Mouse (Mus musculus): ENCODE measurements at regions not wholly inside any gene's neighbourhood (a gene's known extent, or its start where the extent isn't known, plus 50 kb on each side); places are given as distances from the start of the nearest gene placed in this dataset.

GRCm38 (mm10) chr16:55550649-55551312, 253.0 kb upstream of the Zpld1 start:
- H3K4me1 ChIP-seq (ENCODE audit: control insufficient read depth, low read depth, low read length): no peaks in the 10 kb centered on the region
- no peak overlapping the region for H3K4me3 ChIP-seq (ENCODE audit: low read depth, low read length)
- no peak overlapping the region for H3K9ac ChIP-seq (ENCODE audit: low read depth, low read length)
- H3K9me3 ChIP-seq (replicated peaks; ENCODE audit: control insufficient read depth, low read length): no peaks in the 10 kb centered on the region
- H3K27me3 ChIP-seq (ENCODE audit: control insufficient read depth, insufficient read depth, low read depth, low read length): no peaks in the 10 kb centered on the region
- no peak for ATAC-seq (ENCODE audit: low read depth)
- H3K4me2 ChIP-seq (ENCODE audit: low read depth, low read length): no peak overlapping the region
- no peak overlapping the region for H3K27ac ChIP-seq (ENCODE audit: low read length)
- H3K36me3 ChIP-seq (ENCODE audit: control insufficient read depth, insufficient read depth): no peaks in the 10 kb centered on the region
- WGBS (ENCODE audit: insufficient replicate concordance): 40% methylated on average over 4 of the region's 4 CpGs

- Histone ChIP-seq H3K9me3 (replicated peaks; ENCODE audit: control insufficient read depth, low read length) (no peaks in the 10 kb centered on the region), H3K36me3 (ENCODE audit: control insufficient read depth, insufficient read depth) (no peaks in the 10 kb centered on the region), H3K27ac (ENCODE audit: low read length) (no peak overlapping the region), H3K4me2 (ENCODE audit: low read depth, low read length) (no peak overlapping the region), H3K4me3 (ENCODE audit: low read depth, low read length) (no peak overlapping the region), H3K4me1 (ENCODE audit: control insufficient read depth, low read depth, low read length) (no peaks in the 10 kb centered on the region), H3K27me3 (ENCODE audit: control insufficient read depth, insufficient read depth, low read depth, low read length) (no peaks in the 10 kb centered on the region), H3K9ac (ENCODE audit: low read depth, low read length) (no peak overlapping the region)
- 75% methylated on average over 2 of the region's 2 CpGs for WGBS (ENCODE audit: insufficient replicate concordance)
- no peak for ATAC-seq (ENCODE audit: low read depth)
These were observed 249.3 kb upstream of the Zpld1 start for GRCm38 (mm10) chr16:55547095-55547494.

GRCm38 (mm10) chr16:55540336-55541015, 242.7 kb upstream of the Zpld1 start:
- WGBS (ENCODE audit: insufficient replicate concordance): 54% methylated on average over 3 of the region's 3 CpGs
- no peaks in the 10 kb centered on the region for H3K27me3 ChIP-seq (ENCODE audit: control insufficient read depth, insufficient read depth, low read depth, low read length)

GRCm38 (mm10) chr16:55539179-55539578, 241.4 kb upstream of the Zpld1 start:
- WGBS (ENCODE audit: insufficient replicate concordance): 39% methylated on average over 1 of the region's 1 CpGs
- no peak overlapping the region for H3K4me2 ChIP-seq (ENCODE audit: low read depth, low read length)
- no peaks in the 10 kb centered on the region for H3K36me3 ChIP-seq (ENCODE audit: control insufficient read depth, insufficient read depth)
- no peaks in the 10 kb centered on the region for H3K27me3 ChIP-seq (ENCODE audit: control insufficient read depth, insufficient read depth, low read depth, low read length)
- no peak overlapping the region for H3K27ac ChIP-seq (ENCODE audit: low read length)
- no peak overlapping the region for H3K9ac ChIP-seq (ENCODE audit: low read depth, low read length)
- H3K4me3 ChIP-seq (ENCODE audit: low read depth, low read length): no peak overlapping the region
- no peak for ATAC-seq (ENCODE audit: low read depth)
- H3K4me1 ChIP-seq (ENCODE audit: control insufficient read depth, low read depth, low read length): no peaks in the 10 kb centered on the region
- H3K9me3 ChIP-seq (replicated peaks; ENCODE audit: control insufficient read depth, low read length): no peaks in the 10 kb centered on the region

More at GRCm38 (mm10) chr16:55540336-55541015, 242.7 kb upstream of the Zpld1 start:
- H3K4me2 ChIP-seq (ENCODE audit: low read depth, low read length): no peak overlapping the region
- H3K27ac ChIP-seq (ENCODE audit: low read length): no peak overlapping the region
- no peak for ATAC-seq (ENCODE audit: low read depth)
- H3K36me3 ChIP-seq (ENCODE audit: control insufficient read depth, insufficient read depth): no peaks in the 10 kb centered on the region
- no peaks in the 10 kb centered on the region for H3K4me1 ChIP-seq (ENCODE audit: control insufficient read depth, low read depth, low read length)
- no peaks in the 10 kb centered on the region for H3K9me3 ChIP-seq (replicated peaks; ENCODE audit: control insufficient read depth, low read length)
- no peak overlapping the region for H3K4me3 ChIP-seq (ENCODE audit: low read depth, low read length)
- no peak overlapping the region for H3K9ac ChIP-seq (ENCODE audit: low read depth, low read length)

GRCm38 (mm10) chr16:55537548-55537947, 239.8 kb upstream of the Zpld1 start:
- Histone ChIP-seq H3K4me3 (ENCODE audit: low read depth, low read length) (no peak overlapping the region), H3K36me3 (ENCODE audit: control insufficient read depth, insufficient read depth) (no peaks in the 10 kb centered on the region), H3K27me3 (ENCODE audit: control insufficient read depth, insufficient read depth, low read depth, low read length) (no peaks in the 10 kb centered on the region), H3K4me2 (ENCODE audit: low read depth, low read length) (no peak overlapping the region), H3K9me3 (replicated peaks; ENCODE audit: control insufficient read depth, low read length) (no peaks in the 10 kb centered on the region), H3K9ac (ENCODE audit: low read depth, low read length) (no peak overlapping the region), H3K27ac (ENCODE audit: low read length) (no peak overlapping the region), H3K4me1 (ENCODE audit: control insufficient read depth, low read depth, low read length) (no peaks in the 10 kb centered on the region)
- ATAC-seq (ENCODE audit: low read depth): no peak
- WGBS (ENCODE audit: insufficient replicate concordance): 67% methylated on average over 5 of the region's 5 CpGs

GRCm38 (mm10) chr16:55532686-55533085, 234.9 kb upstream of the Zpld1 start:
- H3K9me3 ChIP-seq (replicated peaks; ENCODE audit: control insufficient read depth, low read length): no peaks in the 10 kb centered on the region
- no peak overlapping the region for H3K4me3 ChIP-seq (ENCODE audit: low read depth, low read length)
- H3K36me3 ChIP-seq (ENCODE audit: control insufficient read depth, insufficient read depth): no peaks in the 10 kb centered on the region
- no peak for ATAC-seq (ENCODE audit: low read depth)
- H3K27me3 ChIP-seq (ENCODE audit: control insufficient read depth, insufficient read depth, low read depth, low read length): no peaks in the 10 kb centered on the region
- no peak overlapping the region for H3K9ac ChIP-seq (ENCODE audit: low read depth, low read length)
- no peaks in the 10 kb centered on the region for H3K4me1 ChIP-seq (ENCODE audit: control insufficient read depth, low read depth, low read length)
- H3K4me2 ChIP-seq (ENCODE audit: low read depth, low read length): no peak overlapping the region
- H3K27ac ChIP-seq (ENCODE audit: low read length): no peak overlapping the region
- WGBS (ENCODE audit: insufficient replicate concordance): 61% methylated on average over 3 of the region's 3 CpGs

- no peaks in the 10 kb centered on the region for H3K9me3 ChIP-seq (replicated peaks; ENCODE audit: control insufficient read depth, low read length)
- no peak overlapping the region for H3K27ac ChIP-seq (ENCODE audit: low read length)
- no peaks in the 10 kb centered on the region for H3K27me3 ChIP-seq (ENCODE audit: control insufficient read depth, insufficient read depth, low read depth, low read length)
- no peak overlapping the region for H3K4me2 ChIP-seq (ENCODE audit: low read depth, low read length)
- H3K36me3 ChIP-seq (ENCODE audit: control insufficient read depth, insufficient read depth): no peaks in the 10 kb centered on the region
- no peaks in the 10 kb centered on the region for H3K4me1 ChIP-seq (ENCODE audit: control insufficient read depth, low read depth, low read length)
- no peak overlapping the region for H3K4me3 ChIP-seq (ENCODE audit: low read depth, low read length)
- no peak overlapping the region for H3K9ac ChIP-seq (ENCODE audit: low read depth, low read length)
- no peak for ATAC-seq (ENCODE audit: low read depth)
These were observed 233.1 kb upstream of the Zpld1 start for GRCm38 (mm10) chr16:55530844-55531243.

GRCm38 (mm10) chr16:55527680-55528079, 229.9 kb upstream of the Zpld1 start:
- H3K4me1 ChIP-seq (ENCODE audit: control insufficient read depth, low read depth, low read length): no peaks in the 10 kb centered on the region
- H3K36me3 ChIP-seq (ENCODE audit: control insufficient read depth, insufficient read depth): no peaks in the 10 kb centered on the region
- no peak overlapping the region for H3K27ac ChIP-seq (ENCODE audit: low read length)
- no peak for ATAC-seq (ENCODE audit: low read depth)
- H3K9me3 ChIP-seq (replicated peaks; ENCODE audit: control insufficient read depth, low read length): no peaks in the 10 kb centered on the region
- H3K27me3 ChIP-seq (ENCODE audit: control insufficient read depth, insufficient read depth, low read depth, low read length): no peaks in the 10 kb centered on the region
- H3K4me2 ChIP-seq (ENCODE audit: low read depth, low read length): no peak overlapping the region
- no peak overlapping the region for H3K9ac ChIP-seq (ENCODE audit: low read depth, low read length)
- 69% methylated on average over 5 of the region's 5 CpGs for whole genome bisulfite sequencing (ENCODE audit: insufficient replicate concordance)
- H3K4me3 ChIP-seq (ENCODE audit: low read depth, low read length): no peak overlapping the region

- no peak overlapping the region for H3K27ac ChIP-seq (ENCODE audit: low read length)
- H3K36me3 ChIP-seq (ENCODE audit: control insufficient read depth, insufficient read depth): no peaks in the 10 kb centered on the region
- WGBS (ENCODE audit: insufficient replicate concordance): 46% methylated on average over 5 of the region's 5 CpGs
- no peak overlapping the region for H3K4me3 ChIP-seq (ENCODE audit: low read depth, low read length)
- ATAC-seq (ENCODE audit: low read depth): no peak
- no peaks in the 10 kb centered on the region for H3K9me3 ChIP-seq (replicated peaks; ENCODE audit: control insufficient read depth, low read length)
- no peaks in the 10 kb centered on the region for H3K27me3 ChIP-seq (ENCODE audit: control insufficient read depth, insufficient read depth, low read depth, low read length)
- no peak overlapping the region for H3K9ac ChIP-seq (ENCODE audit: low read depth, low read length)
- no peaks in the 10 kb centered on the region for H3K4me1 ChIP-seq (ENCODE audit: control insufficient read depth, low read depth, low read length)
- H3K4me2 ChIP-seq (ENCODE audit: low read depth, low read length): no peak overlapping the region
These were observed 228.6 kb upstream of the Zpld1 start for GRCm38 (mm10) chr16:55526230-55526842.

Data from liver, embryonic 16.5 days (tissue).